ENCODE assay signal across 23 mouse cellular contexts in the genomic region with DNA sequence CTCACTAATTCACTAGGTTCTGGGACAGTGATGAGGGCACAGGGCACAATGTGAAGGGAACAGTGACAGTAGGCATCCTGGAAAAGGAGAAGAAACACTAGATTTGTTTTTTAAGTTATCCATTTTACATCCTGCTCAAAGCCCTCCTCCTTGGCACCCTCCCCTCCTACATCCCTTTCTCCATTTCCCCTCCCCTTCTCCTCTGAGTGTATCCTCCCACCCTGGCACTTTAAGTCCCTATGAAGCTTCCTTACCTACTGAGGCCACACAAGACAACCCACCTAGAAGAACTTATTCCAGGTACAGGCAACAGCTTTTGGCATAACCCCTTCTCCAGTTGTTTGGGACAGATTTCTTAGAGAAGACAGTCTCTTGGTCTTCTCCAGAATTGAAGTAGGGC. TPM values are rescaled to one million over a fixed set of nuclear protein-coding genes. Genes with fewer than 3 reads are reported as not detected.
DNase-seq lines count a peak whose midpoint lies in the region; ATAC-seq and TF ChIP-seq lines count a peak whose summit lies in the region.
"Had no signal": no experiment of that assay in that cellular context is flagged by ENCODE, and none has a peak within 500 bp of the region (broad histone marks: within the 10 kb centered on the region; RNA-seq: fewer than 3 reads in every experiment).

Gene Ms4a6b (plus strand): TSS at position 267 of the 400 bp plus-strand sequence.

- TF ChIP-seq POLR2A in spleen, adult 2 months (IDR thresholded peaks at IDR 0.05; ENCODE audit: low read depth, low read length) = no peak

- peak within 1 kb of the TSS; percentile 82 for H3K27ac ChIP-seq in spleen, adult 2 months (ENCODE audit: insufficient read depth, low read length)
- peak within 1 kb of the TSS; percentile 47 for H3K27ac ChIP-seq in brown adipose tissue, adult 24 weeks (replicated peaks; ENCODE audit: low read depth, low read length)
- no peak within 1 kb of the TSS for H3K27ac ChIP-seq in neural tube, embryonic 15.5 days (replicated peaks)
- H3K27ac ChIP-seq: embryonic facial prominence, embryonic 15.5 days; forebrain, embryonic 10.5 days; hindbrain, embryonic 14.5 days; intestine, embryonic 15.5 days; liver, embryonic 13.5 days; midbrain, embryonic 12.5 days had no signal

- no peaks in the 10 kb centered on the region; the same call in none of the 2 replicates for H3K36me3 ChIP-seq in spleen, adult 2 months (ENCODE audit: control insufficient read depth, insufficient read depth, low read length)
- no peaks in the 10 kb centered on the region for H3K36me3 ChIP-seq in neural tube, embryonic 15.5 days
- H3K36me3 ChIP-seq: embryonic facial prominence, embryonic 15.5 days; forebrain, embryonic 10.5 days; heart, embryonic 12.5 days; intestine, embryonic 15.5 days; liver, embryonic 13.5 days; midbrain, embryonic 12.5 days had no signal

- peak within 1 kb of the TSS; percentile 47 for H3K4me3 ChIP-seq in spleen, adult 2 months (ENCODE audit: extremely low read depth, insufficient read depth, insufficient read length)
- no peak within 1 kb of the TSS for H3K4me3 ChIP-seq in brown adipose tissue, adult 24 weeks (ENCODE audit: insufficient read depth, low read depth, low read length)
- no peak within 1 kb of the TSS for H3K4me3 ChIP-seq in neural tube, embryonic 15.5 days (replicated peaks)
- H3K4me3 ChIP-seq: embryonic facial prominence, embryonic 15.5 days; forebrain, embryonic 10.5 days; heart, embryonic 12.5 days; intestine, embryonic 15.5 days; liver, embryonic 13.5 days; midbrain, embryonic 12.5 days; myocyte had no signal

- no peaks in the 10 kb centered on the region for H3K9me3 ChIP-seq in neural tube, embryonic 15.5 days (replicated peaks)
- H3K9me3 ChIP-seq: embryonic facial prominence, embryonic 15.5 days; forebrain, embryonic 10.5 days; heart, embryonic 12.5 days; intestine, embryonic 15.5 days; liver, embryonic 13.5 days; midbrain, embryonic 12.5 days had no signal

- no peaks in the 10 kb centered on the region for H3K27me3 ChIP-seq in spleen, adult 2 months (ENCODE audit: control insufficient read depth, insufficient read depth, low read length)
- no peaks in the 10 kb centered on the region for H3K27me3 ChIP-seq in neural tube, embryonic 15.5 days (replicated peaks)
- H3K27me3 ChIP-seq: embryonic facial prominence, embryonic 15.5 days; heart, embryonic 12.5 days; intestine, embryonic 15.5 days; liver, embryonic 13.5 days; midbrain, embryonic 12.5 days had no signal

- no peak for TF ChIP-seq CTCF in spleen, adult 2 months (IDR thresholded peaks at IDR 0.05; ENCODE audit: extremely low read depth, insufficient read depth, insufficient read length, insufficient replicate concordance)

- peaks cover 12% of the 10 kb centered on the region; the same call in 1 of the 2 replicates for H3K4me1 ChIP-seq in spleen, adult 2 months (ENCODE audit: control insufficient read depth, insufficient read depth, insufficient read length)
- no peaks in the 10 kb centered on the region for H3K4me1 ChIP-seq in brown adipose tissue, adult 24 weeks (ENCODE audit: control insufficient read depth, insufficient read depth, insufficient read length, low read length)
- H3K4me1 ChIP-seq in neural tube, embryonic 15.5 days = no peaks in the 10 kb centered on the region
- H3K4me1 ChIP-seq: embryonic facial prominence, embryonic 15.5 days; forebrain, embryonic 10.5 days; heart, embryonic 12.5 days; intestine, embryonic 15.5 days; liver, embryonic 13.5 days; midbrain, embryonic 12.5 days had no signal

- H3K9ac ChIP-seq in neural tube, embryonic 15.5 days (replicated peaks) = no peak within 1 kb of the TSS
- H3K9ac ChIP-seq: embryonic facial prominence, embryonic 15.5 days; forebrain, postnatal 0 days; heart, embryonic 12.5 days; hindbrain, embryonic 14.5 days; intestine, embryonic 15.5 days; liver, embryonic 13.5 days; lung, embryonic 14.5 days; midbrain, embryonic 12.5 days had no signal

- DNase-seq in spleen, adult 2 months (ENCODE audit: low read depth in 1 of 2, low spot score in 2 of 2) = no peak
- no peak for DNase-seq in spleen, postnatal 36 days (ENCODE audit: low spot score in 2 of 2)
- DNase-seq in cerebellum, adult 18-20 months = no peak
- DNase-seq in neural tube, embryonic 10.5 days (ENCODE audit: extremely low spot score, low spot score) = no peak
- DNase-seq: adrenal gland, postnatal 36 days; B cell, adult 2 months; cerebellum, adult 9-11 months; forebrain, postnatal 0 days; heart, postnatal 14 days; liver, embryonic 13.5 days; lung, embryonic 14.5 days; retina, postnatal 1 day had no signal

- H3K4me2 ChIP-seq in neural tube, embryonic 15.5 days = no peak within 1 kb of the TSS
- H3K4me2 ChIP-seq: embryonic facial prominence, embryonic 15.5 days; heart, embryonic 12.5 days; hindbrain, embryonic 14.5 days; intestine, embryonic 15.5 days; liver, embryonic 13.5 days; lung, embryonic 14.5 days; midbrain, embryonic 12.5 days had no signal

- peak; percentile 27 for ATAC-seq in CD4-positive, CD25-positive, alpha-beta regulatory T cell, adult 4 months
- ATAC-seq in megakaryocyte, adult 5-6 weeks (ENCODE audit: poor library complexity, severe bottlenecking) = no peak
- ATAC-seq in neural tube, embryonic 15.5 days (ENCODE audit: low FRiP score) = no peak
- ATAC-seq: forebrain, postnatal 0 days; intestine, embryonic 15.5 days had no signal

RNA-seq across cellular contexts. Expression of gene Ms4a6b, which starts in this region (rescaled TPM):
- 27.9 and 34.8 TPM in 2 replicates for polyA plus RNA-seq in spleen, adult 2 months (2012; rRNA removed)
- 1,000 to 10,000 TPM; 1,239 to 1,299 TPM for polyA plus RNA-seq in CD4-positive, CD25-positive, alpha-beta regulatory T cell, adult 4 months (2017; shearing (Covaris generic))
- 3.9 and 4.5 TPM in 2 replicates for polyA plus RNA-seq in brown adipose tissue, adult 24 weeks (2012; ENCODE audit: insufficient read depth, insufficient read length, missing spikeins)
- total RNA-seq in megakaryocyte, adult 5-6 weeks (2015) = 242 and 270 TPM in 2 replicates
- total RNA-seq in megakaryocyte, adult 5-6 weeks (2017) = 138 and 141 TPM in 2 replicates
- polyA plus RNA-seq in neural tube, embryonic 15.5 days (2015; fragmentation: Nextera tagmentation; extraction: Ambion mirVana) = 2.8 and 7.4 TPM in 2 replicates
- polyA plus RNA-seq: myocyte had no signal

Comparison
In these comparisons a context has a peak if more than half of its experiments do, and no peak if none do; other contexts are left out.
1. RNA of gene Ms4a6b (polyA plus RNA-seq): 1,239 to 1,299 TPM in CD4-positive, CD25-positive, alpha-beta regulatory T cell, adult 4 months; 27.9 to 34.8 TPM in spleen, adult 2 months, 3.9 to 4.5 TPM in brown adipose tissue, adult 24 weeks and 2.8 to 7.4 TPM in neural tube, embryonic 15.5 days; every median in the first group is over 10 times any median in the second.